Mouse (Mus musculus) neutrophil, adult 59 days (primary cell): ENCODE results near the gene Klc1. TPM values are rescaled to one million over a fixed set of nuclear protein-coding genes. Genes with fewer than 3 reads are reported as not detected.

Source experiments
- total RNA-seq, 2 experiments: library from RNA; stranded (reverse); gene quantifications; 1 replicate in 1 of 2; 2 replicates in 1 of 2; pipeline ENCODE4 v1.2.4; 2023

Klc1 gene
- 10 to 100 TPM; 47.0 to 50.7 TPM for total RNA-seq

GRCm38 (mm10) chr12:111758381-111759175 lies at the start of gene Klc1:
Klc1 (plus strand) TSS chr12:111758849.

GRCm38 (mm10) chr12:111713004-111713651 lies 45.5 kb upstream of the Klc1 start, which contains the start of the genes Bag5 and Apopt1:
Bag5 (minus strand) TSS chr12:111713257.
Apopt1 (plus strand) TSS chr12:111713261.

GRCm38 (mm10) chr12:111813766-111814617 lies 55.3 kb downstream of the Klc1 start, which contains the start of the genes Xrcc3 and Zfyve21:
Xrcc3 (minus strand) TSS chr12:111813873.
Zfyve21 (plus strand) TSS chr12:111814170.

Other genes starting within 250 kb of the Klc1 start
- 100 to 1,000 TPM; 661 TPM for gene Eif5, start 220.8 kb upstream of the Klc1 start, total RNA-seq
- 10 to 100 TPM; 55.4 to 63.9 TPM for gene Mark3, start 184.3 kb upstream of the Klc1 start, total RNA-seq
- 1 to 10 TPM; 3.1 to 5.9 TPM for gene Ckb, start 86.5 kb upstream of the Klc1 start, total RNA-seq
- gene Trmt61a, start 80.7 kb upstream of the Klc1 start, total RNA-seq = 1 to 10 TPM; 2.7 to 4.6 TPM
- 1 to 10 TPM; 7.9 to 9.7 TPM for gene Bag5, start 45.6 kb upstream of the Klc1 start, total RNA-seq
- 10 to 100 TPM; 13.2 to 16.8 TPM for gene Apopt1, start 45.6 kb upstream of the Klc1 start, total RNA-seq
- 1 to 10 TPM; 3.4 to 5.9 TPM for gene Xrcc3, start 55.0 kb downstream of the Klc1 start, total RNA-seq
- 1 to 10 TPM; 1.8 to 5.1 TPM for gene Zfyve21, start 55.3 kb downstream of the Klc1 start, total RNA-seq
- 1 to 10 TPM; 2.1 to 2.3 TPM for gene Ppp1r13b, start 149.3 kb downstream of the Klc1 start, total RNA-seq
- gene Atp5mpl, start 208.1 kb downstream of the Klc1 start, total RNA-seq = 100 to 1,000 TPM; 151 to 165 TPM
- gene Tdrd9, start 212.7 kb downstream of the Klc1 start, total RNA-seq = under 1 TPM in 1 of 2 experiments, not detected in 1; 0.29 TPM
- gene Rd3l, start 222.5 kb downstream of the Klc1 start, total RNA-seq = not detected